ENCODE assay signal across 8 mouse cellular contexts in the genomic region with DNA sequence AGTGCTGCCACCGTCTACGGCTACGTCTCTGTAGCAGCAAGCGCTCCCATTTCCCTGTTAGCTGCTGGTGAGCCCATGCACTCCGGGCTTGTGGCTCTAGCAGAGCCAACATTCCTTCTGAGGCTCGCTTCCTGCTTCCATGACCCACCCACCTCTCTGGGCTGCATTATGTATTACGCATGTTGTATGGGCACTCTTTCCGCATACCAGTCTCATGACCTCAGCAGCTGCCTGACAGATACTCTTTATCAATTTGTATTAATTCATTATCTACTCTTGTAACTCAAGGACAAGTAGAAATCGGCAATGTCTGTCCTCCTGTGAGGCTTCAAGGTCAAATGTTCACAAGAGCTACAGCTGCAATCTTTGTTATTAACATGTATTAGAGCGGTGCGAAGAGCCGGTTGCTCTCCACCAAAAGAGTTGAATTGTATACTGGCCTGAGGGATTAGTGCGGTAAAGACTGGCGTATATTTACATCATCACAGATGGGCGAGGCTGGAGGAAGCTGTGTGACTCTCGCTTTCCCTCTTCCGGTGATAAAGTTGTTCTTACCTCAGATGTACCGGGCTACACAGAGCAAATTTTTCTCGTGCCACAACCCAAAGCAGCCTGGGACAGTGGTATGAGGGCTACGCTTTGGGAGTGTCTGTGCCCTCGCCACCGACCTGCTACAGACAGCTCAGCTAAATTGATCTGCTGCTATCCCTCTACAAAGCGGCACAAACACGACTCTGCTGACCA.
A peak's percentile ranks its signal among the peaks of the same experiment; 100 is the strongest.
DNase-seq lines count a peak whose midpoint lies in the region; ATAC-seq and TF ChIP-seq lines count a peak whose summit lies in the region.

No protein-coding gene starts in this region.

- no peaks in the 10 kb centered on the region for H3K27me3 ChIP-seq in neural tube, embryonic 13.5 days
- H3K27me3 ChIP-seq in embryonic facial prominence, embryonic 15.5 days, result no peaks in the 10 kb centered on the region
- H3K27me3 ChIP-seq in heart, postnatal 0 days (ENCODE audit: control insufficient read depth, insufficient read depth, low read length), result no peaks in the 10 kb centered on the region

- no peak overlapping the region for H3K9ac ChIP-seq in neural tube, embryonic 13.5 days
- H3K9ac ChIP-seq in embryonic facial prominence, embryonic 15.5 days, result no peak overlapping the region
- H3K9ac ChIP-seq in heart, postnatal 0 days (replicated peaks; ENCODE audit: low read depth, low read length), result peak overlapping the region; percentile 60

- H3K4me3 ChIP-seq in neural tube, embryonic 13.5 days, result no peak overlapping the region
- peak overlapping the region; percentile 17 for H3K4me3 ChIP-seq in embryonic facial prominence, embryonic 15.5 days (replicated peaks)
- H3K4me3 ChIP-seq in heart, postnatal 0 days (ENCODE audit: low read depth, low read length), result peak overlapping the region; percentile 48

- no peak for ATAC-seq in neural tube, embryonic 13.5 days (ENCODE audit: low read depth)
- peak; percentile 67 for ATAC-seq in embryonic facial prominence, embryonic 15.5 days (ENCODE audit: insufficient number of reproducible peaks, low FRiP score, low TSS enrichment, low read depth)
- peak; percentile 94 for ATAC-seq in heart, postnatal 0 days (ENCODE audit: insufficient read depth, low read depth)
- peak; percentile 64 for ATAC-seq in megakaryocyte progenitor cell, adult 5-6 weeks (replicated peaks; ENCODE audit: poor library complexity)

- no peak overlapping the region for H3K4me2 ChIP-seq in neural tube, embryonic 13.5 days
- H3K4me2 ChIP-seq in embryonic facial prominence, embryonic 15.5 days (replicated peaks), result peak overlapping the region; percentile 31
- H3K4me2 ChIP-seq in heart, postnatal 0 days (ENCODE audit: low read depth, low read length), result peak overlapping the region; percentile 66

- no peak for DNase-seq in neural tube, embryonic 10.5 days (ENCODE audit: extremely low spot score, low spot score)
- DNase-seq in heart, postnatal 0 days (ENCODE audit: low spot score), result peak; percentile 89
- peak; percentile 70 to 82 for DNase-seq in kidney, postnatal 25 days
- DNase-seq in testis, postnatal 14 days (ENCODE audit: low spot score), result peak; percentile 40
- DNase-seq in frontal cortex, postnatal 14 days (ENCODE audit: low spot score in 2 of 2), result no peak

- TF ChIP-seq EP300 in heart, postnatal 0 days (IDR thresholded peaks at IDR 0.05; ENCODE audit: low read depth), result peak; percentile 53; the same call in 1 of the 2 replicates

- H3K4me1 ChIP-seq in neural tube, embryonic 13.5 days (replicated peaks), result peaks cover 52% of the 10 kb centered on the region
- peaks cover 37% of the 10 kb centered on the region for H3K4me1 ChIP-seq in embryonic facial prominence, embryonic 15.5 days
- H3K4me1 ChIP-seq in heart, postnatal 0 days (ENCODE audit: control insufficient read depth, insufficient read depth), result peaks cover 47% of the 10 kb centered on the region

- peak overlapping the region; percentile 52 for H3K27ac ChIP-seq in neural tube, embryonic 13.5 days (replicated peaks)
- H3K27ac ChIP-seq in embryonic facial prominence, embryonic 15.5 days (replicated peaks), result peak overlapping the region; percentile 76
- peak overlapping the region; percentile 98 for H3K27ac ChIP-seq in heart, postnatal 0 days (ENCODE audit: low read depth)

- no peaks in the 10 kb centered on the region for H3K36me3 ChIP-seq in neural tube, embryonic 13.5 days
- no peaks in the 10 kb centered on the region for H3K36me3 ChIP-seq in embryonic facial prominence, embryonic 15.5 days
- no peaks in the 10 kb centered on the region for H3K36me3 ChIP-seq in heart, postnatal 0 days (replicated peaks; ENCODE audit: control insufficient read depth, insufficient read depth, low read length)

- 69% methylated on average over 24 of the region's 24 CpGs for WGBS in neural tube, embryonic 13.5 days
- WGBS in embryonic facial prominence, embryonic 15.5 days, result 42% methylated on average over 24 of the region's 24 CpGs
- WGBS in heart, postnatal 0 days, result 6% methylated on average over 24 of the region's 24 CpGs

- peak; percentile 28 for TF ChIP-seq CTCF in heart, postnatal 0 days (IDR thresholded peaks at IDR 0.05; ENCODE audit: low read depth)

- no peaks in the 10 kb centered on the region for H3K9me3 ChIP-seq in neural tube, embryonic 13.5 days
- no peaks in the 10 kb centered on the region for H3K9me3 ChIP-seq in embryonic facial prominence, embryonic 15.5 days (replicated peaks)
- no peaks in the 10 kb centered on the region for H3K9me3 ChIP-seq in heart, postnatal 0 days (replicated peaks; ENCODE audit: control insufficient read depth, low read length)

Comparison
In these comparisons a context has a peak if more than half of its experiments do, and no peak if none do; other contexts are left out.
1. DNase-seq: peak in heart, postnatal 0 days (single experiment), kidney, postnatal 25 days (2 of 2) and testis, postnatal 14 days (single experiment); none in neural tube, embryonic 10.5 days (single experiment) and frontal cortex, postnatal 14 days (0 of 2).
2. Peak in every context shown above with its lines, with median percentiles within 50 percentile points of each other: H3K27ac ChIP-seq.